20 mouse cellular contexts compared by ENCODE assay signal in genomic region chr6:45381126-45381525, GRCm38 (mm10).
DNase-seq lines count a peak whose midpoint lies in the region; ATAC-seq and TF ChIP-seq lines count a peak whose summit lies in the region.
"Had no signal": no experiment of that assay in that cellular context is flagged by ENCODE, and none has a peak within 500 bp of the region (broad histone marks: within the 10 kb centered on the region; RNA-seq: fewer than 3 reads in every experiment).

No protein-coding gene starts in this region.

- H3K9ac ChIP-seq in midbrain, postnatal 0 days (replicated peaks; ENCODE audit: low read length, poor library complexity, severe bottlenecking) = no peak overlapping the region
- no peak overlapping the region for H3K9ac ChIP-seq in midbrain, embryonic 16.5 days (ENCODE audit: low read depth, low read length)
- H3K9ac ChIP-seq: forebrain, embryonic 15.5 days; liver, embryonic 13.5 days; lung, embryonic 14.5 days; neural tube, embryonic 13.5 days had no signal

- WGBS in midbrain, postnatal 0 days = 66% methylated on average over 7 of the region's 7 CpGs
- WGBS in midbrain, embryonic 16.5 days = 68% methylated on average over 7 of the region's 7 CpGs
- WGBS in cerebellum, adult 2 months = 8% methylated on average over 7 of the region's 7 CpGs

- H3K27me3 ChIP-seq in midbrain, postnatal 0 days (ENCODE audit: insufficient read depth, low read length) = no peaks in the 10 kb centered on the region
- H3K27me3 ChIP-seq in midbrain, embryonic 16.5 days (ENCODE audit: control insufficient read depth, insufficient read depth, low read depth, low read length) = no peaks in the 10 kb centered on the region
- no peaks in the 10 kb centered on the region for H3K27me3 ChIP-seq in cerebellum, adult 2 months (ENCODE audit: control insufficient read depth, insufficient read depth, low read length)
- H3K27me3 ChIP-seq: forebrain, embryonic 15.5 days; liver, embryonic 13.5 days; neural tube, embryonic 13.5 days had no signal

- peak; percentile 2 for DNase-seq in embryo, embryonic 11 days
- DNase-seq in embryo, embryonic 9.5 days (ENCODE audit: extremely low spot score) = no peak
- DNase-seq in midbrain, postnatal 0 days (ENCODE audit: low spot score) = peak; percentile 44
- DNase-seq in cerebellum, adult 2 months = peak; percentile 55 to 79
- peak; percentile 69 to 73 for DNase-seq in cerebellum, postnatal 25 days
- no peak for DNase-seq in left cerebral cortex, adult 11 months (ENCODE audit: low spot score)
- DNase-seq: adrenal gland, postnatal 10 days; layer of hippocampus, postnatal 36 days; liver, embryonic 13.5 days; lung, embryonic 14.5 days; lung, postnatal 36 days; thymus, adult 2 months; thymus, postnatal 4 days had no signal

- no peaks in the 10 kb centered on the region for H3K4me1 ChIP-seq in midbrain, postnatal 0 days (ENCODE audit: insufficient read depth, low read length)
- no peaks in the 10 kb centered on the region for H3K4me1 ChIP-seq in midbrain, embryonic 16.5 days (ENCODE audit: control insufficient read depth, insufficient read depth, low read length)
- H3K4me1 ChIP-seq in cerebellum, adult 2 months (ENCODE audit: control insufficient read depth, insufficient read depth, low read length) = peaks cover 2% of the 10 kb centered on the region
- H3K4me1 ChIP-seq: embryonic facial prominence, embryonic 10.5 days; forebrain, embryonic 15.5 days; liver, embryonic 13.5 days had no signal

- TF ChIP-seq POLR2A in cerebellum, adult 2 months (IDR thresholded peaks at IDR 0.05; ENCODE audit: borderline replicate concordance, insufficient read depth, low read length) = no peak

- H3K36me3 ChIP-seq in midbrain, postnatal 0 days (ENCODE audit: insufficient read depth, low read length) = no peaks in the 10 kb centered on the region
- no peaks in the 10 kb centered on the region for H3K36me3 ChIP-seq in midbrain, embryonic 16.5 days (ENCODE audit: control insufficient read depth, insufficient read depth, low read length)
- H3K36me3 ChIP-seq: embryonic facial prominence, embryonic 10.5 days; forebrain, embryonic 15.5 days; liver, embryonic 13.5 days; neural tube, embryonic 13.5 days had no signal

- no peak overlapping the region for H3K4me3 ChIP-seq in midbrain, postnatal 0 days (ENCODE audit: low read depth, low read length)
- H3K4me3 ChIP-seq in midbrain, embryonic 16.5 days (ENCODE audit: low read depth, low read length) = no peak overlapping the region
- no peak overlapping the region for H3K4me3 ChIP-seq in cerebellum, adult 2 months (replicated peaks; ENCODE audit: insufficient read depth, low read depth, low read length)
- H3K4me3 ChIP-seq: embryonic facial prominence, embryonic 10.5 days; forebrain, embryonic 15.5 days; liver, embryonic 13.5 days; neural tube, embryonic 13.5 days had no signal

- H3K4me2 ChIP-seq in midbrain, postnatal 0 days (ENCODE audit: low read depth, low read length, poor library complexity, severe bottlenecking) = no peak overlapping the region
- H3K4me2 ChIP-seq in midbrain, embryonic 16.5 days (ENCODE audit: low read length) = no peak overlapping the region
- H3K4me2 ChIP-seq: forebrain, embryonic 15.5 days; liver, embryonic 13.5 days; lung, embryonic 14.5 days; midbrain, embryonic 11.5 days; neural tube, embryonic 13.5 days had no signal

- H3K27ac ChIP-seq in midbrain, postnatal 0 days (ENCODE audit: low read depth, low read length) = no peak overlapping the region
- H3K27ac ChIP-seq in midbrain, embryonic 16.5 days (ENCODE audit: low read length) = no peak overlapping the region
- H3K27ac ChIP-seq in cerebellum, adult 2 months (ENCODE audit: insufficient read depth, low read length) = no peak overlapping the region
- H3K27ac ChIP-seq: embryonic facial prominence, embryonic 10.5 days; forebrain, embryonic 15.5 days; liver, embryonic 13.5 days; neural tube, embryonic 13.5 days had no signal

- H3K9me3 ChIP-seq in midbrain, postnatal 0 days (ENCODE audit: low read length) = no peaks in the 10 kb centered on the region
- no peaks in the 10 kb centered on the region for H3K9me3 ChIP-seq in midbrain, embryonic 16.5 days (replicated peaks; ENCODE audit: control insufficient read depth, low read length, poor library complexity, severe bottlenecking)
- H3K9me3 ChIP-seq: embryonic facial prominence, embryonic 10.5 days; forebrain, embryonic 15.5 days; liver, embryonic 13.5 days; neural tube, embryonic 13.5 days had no signal

- no peak for ATAC-seq in midbrain, postnatal 0 days (ENCODE audit: low FRiP score)
- ATAC-seq in midbrain, embryonic 16.5 days = no peak
- ATAC-seq in frontal cortex, adult (ENCODE audit: low TSS enrichment) = no peak
- ATAC-seq: forebrain, embryonic 15.5 days; intestine, postnatal 0 days had no signal

- no peak for TF ChIP-seq CTCF in midbrain, postnatal 0 days (IDR thresholded peaks at IDR 0.05)
- no peak for TF ChIP-seq CTCF in cerebellum, adult 2 months (IDR thresholded peaks at IDR 0.05; ENCODE audit: borderline replicate concordance, insufficient read depth, low read depth, low read length)

Comparison
In these comparisons a context has a peak if more than half of its experiments do, and no peak if none do; other contexts are left out.
1. DNase-seq: peak in embryo, embryonic 11 days (single experiment), midbrain, postnatal 0 days (single experiment), cerebellum, adult 2 months (2 of 2) and cerebellum, postnatal 25 days (2 of 2); none in embryo, embryonic 9.5 days (single experiment) and left cerebral cortex, adult 11 months (single experiment).